In the genomic region with DNA sequence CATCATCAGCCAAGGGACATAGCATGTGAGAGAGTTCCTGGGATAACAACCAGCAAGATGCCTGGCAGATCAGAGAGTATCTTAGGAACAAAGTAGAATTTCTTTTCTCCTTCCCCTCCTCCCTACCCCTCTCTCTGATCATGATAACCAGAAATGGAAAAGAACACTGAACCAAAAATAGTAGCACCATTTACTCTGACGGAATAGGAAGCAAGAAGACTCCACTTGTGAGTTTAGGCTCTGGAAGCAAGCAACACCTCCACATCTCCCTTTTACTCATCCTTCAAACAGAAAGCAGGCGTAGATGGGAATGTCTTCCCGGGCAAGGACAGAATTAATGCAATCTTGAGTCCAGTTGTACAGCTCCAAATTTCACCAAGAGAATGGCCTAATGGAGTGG, we compare ENCODE assay signal across 13 mouse cellular contexts. TPM values are rescaled to one million over a fixed set of nuclear protein-coding genes. Genes with fewer than 3 reads are reported as not detected.
"Had no signal": no experiment of that assay in that cellular context is flagged by ENCODE, and none has a peak within 500 bp of the region (broad histone marks: within the 10 kb centered on the region; RNA-seq: fewer than 3 reads in every experiment).

No protein-coding gene starts in this region.

- DNase-seq: kidney, adult 11 months; kidney, adult 9 months; kidney, postnatal 36 days; layer of hippocampus, adult 9-11 months; layer of hippocampus, postnatal 36 days; lung, adult 18-20 months; retina, postnatal 1 day; spleen, adult 18-20 months; thymus, adult 2 months; thymus, postnatal 25 days had no signal

RNA-seq across cellular contexts. Expression of a gene that starts 19.8 kb away (rescaled TPM):
- total RNA-seq: layer of hippocampus, adult 18-20 months; layer of hippocampus, postnatal 36 days; liver, adult 2 months; megakaryocyte-erythroid progenitor cell, adult 5-6 weeks had no signal
